Mouse (Mus musculus) kidney, adult 18-20 months (tissue): ENCODE data around the gene Cyp4a14.
"Not testable (repeated sequence)": the region's sequence is repeated elsewhere in the genome, so short reads cannot be mapped to it uniquely, and the experiment has no call there.

Experiments
- DNase-seq: peaks from one replicate; pipeline ENCODE4 v3.0.0; 2021

Cyp4a14 gene

DNA sequence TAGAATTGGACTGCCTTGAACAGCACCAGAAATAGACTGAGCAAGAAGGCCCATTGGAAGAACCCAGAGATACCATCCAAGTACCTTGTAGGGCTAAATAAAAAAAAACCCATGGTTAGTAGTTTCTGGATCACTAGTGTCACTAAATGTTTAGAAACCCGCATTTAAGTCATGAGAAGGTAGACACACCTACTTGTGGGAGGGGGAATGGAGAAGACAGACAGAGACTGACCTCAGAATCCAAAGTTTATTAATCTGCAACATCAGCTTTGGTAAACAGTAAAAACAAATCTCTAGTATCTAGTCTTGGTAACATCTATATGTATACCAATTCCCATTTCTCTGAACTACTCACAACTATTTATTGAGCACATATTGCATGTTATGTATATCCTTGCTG is at the start of gene Cyp4a14:
Gene Cyp4a14 (minus strand): TSS at position 142 of the 400 bp plus-strand sequence.
- no peak for DNase-seq

DNA sequence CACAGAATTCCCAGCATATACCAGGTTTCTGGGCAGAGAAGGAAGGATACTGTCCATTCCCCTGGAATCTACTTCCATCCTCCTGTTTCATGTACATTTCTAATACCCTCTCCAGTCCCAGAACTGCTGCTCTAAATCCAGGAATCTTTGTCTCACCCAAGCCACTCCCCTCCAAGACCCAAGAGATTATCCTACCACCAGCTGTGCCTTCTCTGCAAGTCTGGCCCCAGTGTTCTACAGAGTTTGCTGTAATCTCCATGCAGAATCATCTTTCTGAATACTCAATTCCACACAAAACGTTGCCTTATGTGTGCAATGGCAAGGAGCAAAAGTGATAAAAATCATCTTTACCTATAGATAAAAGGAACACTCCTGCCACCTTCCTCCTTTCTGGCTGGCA is 49.2 kb upstream of the Cyp4a14 start:
- DNase-seq, result no peak

GRCm38 (mm10) chr4:115521766-115522165 is 25.8 kb upstream of the Cyp4a14 start:
- no peak for DNase-seq

DNA sequence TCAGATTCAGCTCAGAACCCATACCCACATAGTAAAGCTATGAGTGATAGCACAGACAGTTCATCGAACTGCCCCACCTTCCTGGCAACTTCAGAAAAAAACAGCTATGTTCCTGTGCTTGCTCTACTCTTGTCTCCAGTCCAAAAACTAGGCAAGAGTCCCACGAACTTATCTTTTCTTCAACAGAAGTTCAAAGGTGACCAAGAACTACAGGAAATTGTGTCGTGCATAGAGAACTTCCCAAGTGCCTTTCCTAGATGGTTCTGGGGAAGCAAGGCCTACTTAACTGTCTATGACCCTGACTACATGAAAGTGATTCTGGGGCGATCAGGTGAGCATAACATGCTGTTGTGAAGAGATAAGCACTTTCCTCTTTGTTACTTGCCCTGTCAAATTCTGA is 23.5 kb upstream of the Cyp4a14 start:
- DNase-seq, result no peak

- not testable (repeated sequence) for DNase-seq
Measured at GRCm38 (mm10) chr4:115518000-115518399, 22.1 kb upstream of the Cyp4a14 start, which contains the start of gene Cyp4a10. TSS of gene Cyp4a10 (plus strand) at chr4:115518264.

GRCm38 (mm10) chr4:115513964-115514363 is 18.0 kb upstream of the Cyp4a14 start:
- not testable (repeated sequence) for DNase-seq

GRCm38 (mm10) chr4:115497466-115497865 is 1.5 kb upstream of the Cyp4a14 start:
- DNase-seq, result no peak

GRCm38 (mm10) chr4:115481006-115481652 is 14.8 kb downstream of the Cyp4a14 start:
- DNase-seq, result no peak

DNA sequence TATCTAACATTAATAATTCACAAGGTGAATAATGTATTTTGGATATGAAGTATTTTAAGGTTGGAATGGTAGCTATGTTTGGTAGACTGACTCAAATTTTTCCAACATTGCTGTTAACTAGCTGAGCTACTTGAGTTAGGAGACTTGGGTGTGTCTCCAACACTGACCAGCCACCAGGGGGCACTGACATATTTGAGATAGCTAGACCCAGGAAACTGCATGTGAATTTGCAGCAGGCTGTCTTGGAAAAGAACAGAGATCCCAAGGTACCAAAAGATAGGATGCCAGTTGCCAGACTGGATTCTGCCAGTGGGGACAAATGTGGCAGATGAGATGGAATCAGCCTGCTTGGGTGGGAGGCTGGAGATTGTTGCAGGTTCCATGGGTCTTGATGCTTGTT is 19.9 kb downstream of the Cyp4a14 start:
- peak; percentile 57 for DNase-seq

DNA sequence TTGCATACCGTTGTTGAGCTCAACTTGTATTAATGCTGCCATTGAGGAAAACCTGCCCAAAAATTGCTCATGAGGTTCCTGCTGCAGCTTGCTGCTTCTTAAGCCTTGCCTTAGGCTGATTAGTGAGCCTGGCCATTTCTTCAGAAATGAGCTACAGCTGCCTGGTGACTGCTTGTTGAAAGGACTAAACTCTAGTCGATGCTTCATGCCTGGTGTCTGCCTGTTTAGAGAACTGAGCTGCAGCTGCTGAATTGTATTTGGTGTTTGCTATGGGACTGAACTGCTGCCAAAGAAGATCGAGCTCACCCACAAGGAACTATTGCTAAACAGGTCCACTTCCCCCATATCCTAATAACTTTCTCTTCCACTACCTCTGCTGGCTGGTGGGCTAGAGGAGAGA is 22.4 kb downstream of the Cyp4a14 start:
- not testable (repeated sequence) for DNase-seq

- no peak for DNase-seq
Measured at GRCm38 (mm10) chr4:115452304-115452703, 43.6 kb downstream of the Cyp4a14 start, which contains the start of gene Cyp4a30b. TSS of gene Cyp4a30b (plus strand) at chr4:115452604.

GRCm38 (mm10) chr4:115450577-115451137 is 45.3 kb downstream of the Cyp4a14 start:
- no peak for DNase-seq
